In the genomic region with DNA sequence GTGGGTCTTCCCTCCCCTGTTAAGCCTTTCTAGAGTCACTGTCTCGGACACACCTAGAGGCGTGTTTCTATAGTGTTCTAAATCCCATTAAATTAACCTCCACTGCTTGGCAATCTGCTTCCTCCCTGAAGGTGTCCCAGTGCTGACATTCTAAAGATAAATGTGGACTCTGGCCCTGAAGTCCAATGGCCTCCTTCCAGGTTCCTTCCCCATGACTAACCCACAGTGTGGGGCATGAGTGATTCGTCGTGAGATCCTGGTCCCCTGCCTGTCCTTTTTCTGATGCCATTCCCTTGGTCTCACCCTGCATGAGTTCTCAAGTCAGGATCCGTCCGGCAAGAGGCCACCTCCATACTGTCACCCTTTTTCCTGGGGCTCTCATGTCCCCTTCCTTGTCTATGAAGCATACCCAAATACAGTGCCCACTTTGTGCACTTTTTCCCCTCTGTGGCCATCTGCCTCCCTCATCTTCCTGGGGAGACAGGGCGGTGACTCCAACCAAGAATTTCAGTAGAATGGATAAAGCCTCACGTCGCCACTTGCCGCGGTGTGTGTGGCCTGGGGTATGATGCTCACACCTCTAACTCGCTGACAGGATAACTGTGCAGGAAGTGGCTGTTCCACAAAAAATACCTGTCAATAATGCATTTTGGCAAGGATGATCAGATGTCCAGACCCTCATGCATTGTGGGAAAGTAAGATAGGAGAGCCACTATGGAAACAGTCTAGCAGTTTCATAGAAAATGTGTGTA, we compare ENCODE assay signal across 20 mouse cellular contexts.
DNase-seq lines count a peak whose midpoint lies in the region; ATAC-seq and TF ChIP-seq lines count a peak whose summit lies in the region.
"Had no signal": no experiment of that assay in that cellular context is flagged by ENCODE, and none has a peak within 500 bp of the region (broad histone marks: within the 10 kb centered on the region; RNA-seq: fewer than 3 reads in every experiment).

No protein-coding gene starts in this region.

- no peaks in the 10 kb centered on the region for H3K36me3 ChIP-seq in heart, embryonic 15.5 days
- no peaks in the 10 kb centered on the region for H3K36me3 ChIP-seq in heart, postnatal 0 days (replicated peaks; ENCODE audit: control insufficient read depth, insufficient read depth, low read length)
- H3K36me3 ChIP-seq in heart, embryonic 11.5 days (ENCODE audit: control insufficient read depth, insufficient read depth, low read length): no peaks in the 10 kb centered on the region
- no peaks in the 10 kb centered on the region for H3K36me3 ChIP-seq in limb, embryonic 10.5 days
- H3K36me3 ChIP-seq: embryonic facial prominence, embryonic 10.5 days; embryonic facial prominence, embryonic 12.5 days; forebrain, embryonic 15.5 days had no signal

- no peak overlapping the region for H3K27ac ChIP-seq in heart, embryonic 15.5 days
- no peak overlapping the region for H3K27ac ChIP-seq in heart, postnatal 0 days (ENCODE audit: low read depth)
- H3K27ac ChIP-seq in heart, embryonic 11.5 days (ENCODE audit: low read depth, low read length): no peak overlapping the region
- H3K27ac ChIP-seq in limb, embryonic 10.5 days: no peak overlapping the region
- H3K27ac ChIP-seq: embryonic facial prominence, embryonic 10.5 days; embryonic facial prominence, embryonic 12.5 days; forebrain, embryonic 13.5 days; forebrain, embryonic 15.5 days had no signal

- H3K9ac ChIP-seq in heart, embryonic 15.5 days: no peak overlapping the region
- H3K9ac ChIP-seq in heart, postnatal 0 days (replicated peaks; ENCODE audit: low read depth, low read length): no peak overlapping the region
- no peak overlapping the region for H3K9ac ChIP-seq in heart, embryonic 11.5 days (ENCODE audit: low read depth, low read length)
- H3K9ac ChIP-seq: embryonic facial prominence, embryonic 12.5 days; forebrain, embryonic 13.5 days; forebrain, embryonic 15.5 days; forebrain, postnatal 0 days had no signal

- TF ChIP-seq CTCF in heart, postnatal 0 days (IDR thresholded peaks at IDR 0.05; ENCODE audit: low read depth): no peak

- no peak overlapping the region for H3K4me3 ChIP-seq in heart, embryonic 15.5 days
- H3K4me3 ChIP-seq in heart, postnatal 0 days (ENCODE audit: low read depth, low read length): no peak overlapping the region
- H3K4me3 ChIP-seq in heart, embryonic 11.5 days (ENCODE audit: low read depth, low read length): no peak overlapping the region
- H3K4me3 ChIP-seq in limb, embryonic 10.5 days: no peak overlapping the region
- H3K4me3 ChIP-seq: embryonic facial prominence, embryonic 10.5 days; embryonic facial prominence, embryonic 12.5 days; forebrain, embryonic 13.5 days; forebrain, embryonic 15.5 days had no signal

- ATAC-seq in heart, embryonic 15.5 days (replicated peaks; ENCODE audit: insufficient number of reproducible peaks, insufficient read depth, low FRiP score, low read depth): 0 out of 2 replicates have a peak, but pooled peaks have one; percentile 45
- ATAC-seq in heart, postnatal 0 days (ENCODE audit: insufficient read depth, low read depth): peak; percentile 57; the same call in 1 of the 2 replicates
- no peak for ATAC-seq in heart, embryonic 11.5 days (replicated peaks; ENCODE audit: insufficient number of reproducible peaks, low FRiP score, low TSS enrichment)
- ATAC-seq: forebrain, embryonic 13.5 days; forebrain, embryonic 15.5 days; forebrain, postnatal 0 days had no signal

- no peaks in the 10 kb centered on the region for H3K9me3 ChIP-seq in heart, embryonic 15.5 days (replicated peaks)
- H3K9me3 ChIP-seq in heart, postnatal 0 days (replicated peaks; ENCODE audit: control insufficient read depth, low read length): peaks cover 7% of the 10 kb centered on the region
- H3K9me3 ChIP-seq in heart, embryonic 11.5 days (replicated peaks; ENCODE audit: control insufficient read depth, low read length): peaks cover 3% of the 10 kb centered on the region
- no peaks in the 10 kb centered on the region for H3K9me3 ChIP-seq in limb, embryonic 10.5 days (replicated peaks)
- H3K9me3 ChIP-seq: forebrain, embryonic 15.5 days had no signal

- peaks cover 8% of the 10 kb centered on the region for H3K4me1 ChIP-seq in heart, embryonic 15.5 days (replicated peaks)
- H3K4me1 ChIP-seq in heart, postnatal 0 days (ENCODE audit: control insufficient read depth, insufficient read depth): no peaks in the 10 kb centered on the region
- H3K4me1 ChIP-seq in heart, embryonic 11.5 days (ENCODE audit: control insufficient read depth, insufficient read depth, low read length): no peaks in the 10 kb centered on the region
- peaks cover 10% of the 10 kb centered on the region for H3K4me1 ChIP-seq in limb, embryonic 10.5 days

- 0 out of 2 replicates have a peak, but pooled peaks cover 13% of the 10 kb centered on the region for H3K27me3 ChIP-seq in heart, embryonic 15.5 days
- no peaks in the 10 kb centered on the region for H3K27me3 ChIP-seq in heart, postnatal 0 days (ENCODE audit: control insufficient read depth, insufficient read depth, low read length)
- 0 out of 2 replicates have a peak, but pooled peaks cover 5% of the 10 kb centered on the region for H3K27me3 ChIP-seq in heart, embryonic 11.5 days (ENCODE audit: control insufficient read depth, insufficient read depth, low read length)
- H3K27me3 ChIP-seq in limb, embryonic 10.5 days (ENCODE audit: low read depth, poor library complexity, severe bottlenecking): peaks cover 60% of the 10 kb centered on the region
- H3K27me3 ChIP-seq: forebrain, embryonic 15.5 days had no signal

- TF ChIP-seq EP300 in heart, postnatal 0 days (IDR thresholded peaks at IDR 0.05; ENCODE audit: low read depth): no peak

- no peak overlapping the region for H3K4me2 ChIP-seq in heart, embryonic 15.5 days
- H3K4me2 ChIP-seq in heart, postnatal 0 days (ENCODE audit: low read depth, low read length): no peak overlapping the region
- no peak overlapping the region for H3K4me2 ChIP-seq in heart, embryonic 11.5 days
- H3K4me2 ChIP-seq: embryonic facial prominence, embryonic 12.5 days; forebrain, embryonic 13.5 days; forebrain, embryonic 15.5 days had no signal

- no peak for DNase-seq in heart, adult 9 months (ENCODE audit: low spot score in 2 of 2)
- no peak for DNase-seq in heart, postnatal 0 days (ENCODE audit: low spot score)
- peak; percentile 52 for DNase-seq in ZHBTc4 (ENCODE audit: low read depth, low spot score)
- DNase-seq in cerebellum, adult 8-10 months: no peak
- no peak for DNase-seq in limb, embryonic 10.5 days (ENCODE audit: low spot score)
- DNase-seq: adrenal gland, adult 2 months; adrenal gland, postnatal 10 days; adrenal gland, postnatal 25 days; cerebellum, adult 11 months; cerebellum, adult 18-20 months; cerebellum, adult 9-10 months; cerebellum, postnatal 10 days; cerebellum, postnatal 25 days; forebrain, postnatal 0 days had no signal

- 65% methylated on average over 12 of the region's 12 CpGs for WGBS in heart, embryonic 15.5 days
- WGBS in heart, postnatal 0 days: 61% methylated on average over 12 of the region's 12 CpGs
- WGBS in heart, embryonic 11.5 days (ENCODE audit: insufficient replicate concordance): 74% methylated on average over 12 of the region's 12 CpGs
- WGBS in limb, embryonic 10.5 days: 91% methylated on average over 12 of the region's 12 CpGs
